Mouse (Mus musculus): ENCODE results near the gene Rnf187.

Rnf187 gene

DNA sequence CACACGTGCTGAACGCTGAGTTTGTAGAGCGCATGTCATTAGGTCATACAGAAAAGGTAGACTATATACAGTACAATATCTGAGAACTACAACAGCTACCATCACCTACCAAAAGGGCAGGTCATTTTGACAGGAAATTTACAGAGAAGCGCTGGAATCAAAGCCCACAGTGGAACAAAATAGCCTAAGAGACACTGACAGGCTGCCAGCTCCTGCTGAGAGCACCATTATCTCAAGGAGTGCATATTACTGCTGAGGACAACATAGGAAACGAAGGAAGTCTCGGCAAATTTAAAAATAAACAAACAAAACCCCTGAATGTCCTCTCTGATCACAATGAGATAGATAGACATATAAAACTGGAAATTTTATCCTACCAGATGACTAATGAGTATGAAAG lies 41.2 kb downstream of the Rnf187 start:
- no peak for DNase-seq (ENCODE audit: low spot score)

DNA sequence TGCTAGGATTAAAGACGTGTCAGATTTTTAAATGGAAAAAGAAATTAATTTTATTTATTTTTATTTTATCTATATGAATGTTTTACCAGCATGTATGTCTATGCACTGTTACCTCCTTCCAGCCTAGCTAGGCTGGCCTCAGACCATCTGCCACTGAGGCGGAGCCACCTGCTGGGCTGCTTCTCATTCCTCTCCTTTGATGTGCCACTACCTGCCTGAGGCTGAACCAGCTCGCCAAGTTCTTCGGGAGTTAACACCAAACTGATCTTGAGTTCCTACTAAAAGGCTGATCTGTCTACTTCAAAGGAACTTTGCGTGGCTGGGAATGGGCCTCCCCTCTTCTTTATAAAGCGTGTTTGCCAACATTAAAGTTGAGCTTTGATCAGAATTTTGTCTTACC lies 44.3 kb downstream of the Rnf187 start:
- no peak for DNase-seq (ENCODE audit: low spot score)

DNA sequence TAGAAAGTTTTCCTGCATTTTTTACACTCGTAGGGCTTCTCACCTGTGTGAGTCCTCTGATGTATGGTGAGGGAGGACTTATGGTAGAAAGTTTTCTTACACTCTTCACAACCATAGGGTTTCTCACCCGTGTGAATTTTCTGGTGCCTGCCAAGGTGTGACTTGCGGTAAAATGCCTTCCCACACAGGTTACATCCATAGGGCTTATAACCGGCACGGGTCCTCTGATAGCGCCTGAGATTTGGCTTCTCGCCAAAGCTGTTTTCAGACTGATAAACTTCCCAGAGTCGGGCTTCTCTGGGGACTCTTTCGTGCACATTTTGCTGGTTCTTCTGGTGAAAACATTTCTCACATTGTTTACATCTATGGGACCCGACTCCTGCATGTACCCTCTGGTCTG lies 48.2 kb downstream of the Rnf187 start:
- no peak for DNase-seq (ENCODE audit: low spot score)

DNA sequence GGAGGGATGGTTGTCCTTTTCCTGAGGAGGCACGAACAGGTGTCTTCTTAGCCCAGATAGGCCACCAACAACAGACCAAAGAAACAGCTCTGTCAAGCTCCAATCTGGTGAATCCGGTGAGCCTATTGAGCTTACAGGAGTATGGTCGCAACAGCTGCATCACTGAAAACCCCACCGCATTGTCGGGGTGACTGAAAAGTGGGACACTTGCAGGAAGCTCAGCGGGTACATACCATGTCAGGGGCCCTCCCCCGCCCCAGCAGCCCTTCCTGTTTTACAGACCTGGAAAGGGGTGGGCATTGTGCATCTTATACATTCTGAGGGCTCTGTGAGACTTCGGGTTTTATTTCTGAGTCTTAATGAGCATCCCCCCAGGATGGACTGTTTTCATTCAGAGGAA lies 55.0 kb downstream of the Rnf187 start:
- no peak for DNase-seq (ENCODE audit: low spot score)

Measured in urinary bladder, postnatal 10 days (tissue).